Mouse (Mus musculus): ENCODE measurements around the gene Wdfy4. TPM values are rescaled to one million over a fixed set of nuclear protein-coding genes. Genes with fewer than 3 reads are reported as not detected.

Gene Wdfy4
- polyA plus RNA-seq, 1 experiment from 2014 or later = 0.18 TPM

DNA sequence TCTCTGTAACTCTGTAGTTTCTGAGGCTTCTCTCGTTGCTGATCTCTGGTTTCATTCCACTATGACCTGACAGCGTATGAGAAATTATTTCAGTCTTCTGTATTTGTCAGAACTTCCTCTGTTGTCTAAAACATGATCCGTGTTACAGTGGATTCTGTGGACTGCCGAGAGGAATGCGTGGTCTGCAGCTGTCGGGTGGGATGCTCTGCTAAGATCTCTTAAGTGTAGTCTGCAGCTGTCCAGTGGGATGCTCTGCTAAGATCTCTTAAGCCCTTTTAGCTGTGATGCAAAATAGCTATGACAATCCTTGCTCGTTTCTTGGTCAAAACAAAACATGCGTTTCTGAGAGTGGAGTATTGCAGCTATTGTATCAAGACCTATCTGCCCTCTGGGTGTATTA, 25.5 kb upstream of the Wdfy4 start:
- 79% methylated on average over 8 of the region's 8 CpGs for whole genome bisulfite sequencing
- no peak for ATAC-seq (replicated peaks; ENCODE audit: low FRiP score)
- no peak overlapping the region for H3K4me3 ChIP-seq (replicated peaks)

DNA sequence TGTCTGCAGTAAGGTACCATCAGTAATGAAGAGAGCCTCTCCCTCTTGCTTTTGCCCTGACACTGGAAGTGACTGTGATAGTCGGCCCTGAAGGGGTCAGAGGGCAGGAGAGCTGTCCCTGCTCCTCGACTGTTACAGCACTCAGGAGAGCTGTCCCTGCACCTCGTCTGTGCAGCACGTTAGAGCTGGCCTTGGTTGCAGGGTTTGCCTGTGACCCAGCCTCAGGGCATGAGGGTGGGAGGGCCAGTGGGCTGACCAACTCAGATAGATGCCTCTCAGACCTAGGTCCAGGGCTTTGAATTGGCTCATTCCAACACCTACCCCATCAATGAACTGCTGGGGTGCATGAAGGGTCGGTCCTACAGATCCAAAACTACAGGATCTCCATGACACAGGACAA, 23.0 kb upstream of the Wdfy4 start:
- Histone ChIP-seq H3K4me2 (no peak overlapping the region), H3K4me3 (replicated peaks) (no peak overlapping the region), H3K27ac (no peak overlapping the region), H3K27me3 (peaks cover 7% of the 10 kb centered on the region; the same call in 1 of the 2 replicates), H3K9ac (no peak overlapping the region), H3K36me3 (no peaks in the 10 kb centered on the region), H3K9me3 (replicated peaks) (no peaks in the 10 kb centered on the region), H3K4me1 (no peaks in the 10 kb centered on the region)
- no peak for ATAC-seq (replicated peaks; ENCODE audit: low FRiP score)
- 22% methylated on average over 5 of the region's 5 CpGs for WGBS

More for the DNA sequence above, 25.5 kb upstream of the Wdfy4 start:
- no peaks in the 10 kb centered on the region for H3K36me3 ChIP-seq
- H3K27me3 ChIP-seq = peaks cover 24% of the 10 kb centered on the region
- peaks cover 6% of the 10 kb centered on the region; the same call in 1 of the 2 replicates for H3K4me1 ChIP-seq
- H3K27ac ChIP-seq = no peak overlapping the region
- no peaks in the 10 kb centered on the region for H3K9me3 ChIP-seq (replicated peaks)
- no peak overlapping the region for H3K4me2 ChIP-seq
- H3K9ac ChIP-seq = no peak overlapping the region

GRCm38 (mm10) chr14:33207011-33207410, 21.7 kb upstream of the Wdfy4 start:
- Histone ChIP-seq H3K27ac (no peak overlapping the region), H3K4me2 (no peak overlapping the region), H3K9me3 (replicated peaks) (no peaks in the 10 kb centered on the region), H3K4me1 (no peaks in the 10 kb centered on the region), H3K4me3 (replicated peaks) (no peak overlapping the region), H3K36me3 (no peaks in the 10 kb centered on the region), H3K9ac (no peak overlapping the region), H3K27me3 (no peaks in the 10 kb centered on the region; the same call in 1 of the 2 replicates)
- no peak for ATAC-seq (replicated peaks; ENCODE audit: low FRiP score)
- WGBS = 13% methylated on average over 2 of the region's 2 CpGs

DNA sequence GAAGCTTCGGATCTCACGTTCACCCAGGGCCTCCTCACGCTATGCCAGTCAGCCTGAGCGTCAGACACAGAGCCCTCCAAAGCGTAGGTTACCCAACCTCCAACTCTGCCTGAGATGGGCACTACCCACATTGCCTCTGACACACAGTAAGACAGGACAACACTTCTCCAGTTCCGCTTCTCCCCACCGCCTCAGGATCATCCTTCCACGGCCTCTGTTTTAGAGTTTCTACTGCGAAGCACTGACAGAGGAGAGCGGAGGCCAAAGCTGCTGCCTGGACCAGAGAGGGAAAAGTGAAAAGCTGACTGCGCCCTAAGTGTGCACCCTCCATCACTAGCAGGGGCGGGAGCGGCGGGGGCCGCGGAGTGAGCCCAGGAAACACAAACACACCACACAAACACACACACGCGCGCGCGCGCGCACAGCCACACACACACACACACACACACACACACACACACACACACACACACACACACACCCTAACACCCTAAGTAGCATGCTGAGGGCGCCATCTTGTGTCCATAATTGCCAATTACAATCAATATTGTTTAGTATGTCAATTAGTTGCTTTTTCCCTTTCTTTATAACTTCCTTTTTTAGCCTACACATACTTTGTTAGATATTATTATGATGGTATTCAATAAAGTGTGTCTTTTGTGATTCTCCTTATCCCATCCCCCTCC, 20.1 kb upstream of the Wdfy4 start:
- H3K36me3 ChIP-seq = no peaks in the 10 kb centered on the region
- H3K9me3 ChIP-seq (replicated peaks) = no peaks in the 10 kb centered on the region
- H3K4me3 ChIP-seq (replicated peaks) = peak overlapping the region; percentile 18; the same call in 1 of the 2 replicates
- no peak for ATAC-seq (replicated peaks; ENCODE audit: low FRiP score)
- H3K9ac ChIP-seq = no peak overlapping the region
- H3K4me1 ChIP-seq = no peaks in the 10 kb centered on the region
- no peaks in the 10 kb centered on the region; the same call in 1 of the 2 replicates for H3K27me3 ChIP-seq
- H3K4me2 ChIP-seq = peak overlapping the region; percentile 53
- H3K27ac ChIP-seq = no peak overlapping the region
- WGBS = 31% methylated on average over 24 of the region's 24 CpGs

DNA sequence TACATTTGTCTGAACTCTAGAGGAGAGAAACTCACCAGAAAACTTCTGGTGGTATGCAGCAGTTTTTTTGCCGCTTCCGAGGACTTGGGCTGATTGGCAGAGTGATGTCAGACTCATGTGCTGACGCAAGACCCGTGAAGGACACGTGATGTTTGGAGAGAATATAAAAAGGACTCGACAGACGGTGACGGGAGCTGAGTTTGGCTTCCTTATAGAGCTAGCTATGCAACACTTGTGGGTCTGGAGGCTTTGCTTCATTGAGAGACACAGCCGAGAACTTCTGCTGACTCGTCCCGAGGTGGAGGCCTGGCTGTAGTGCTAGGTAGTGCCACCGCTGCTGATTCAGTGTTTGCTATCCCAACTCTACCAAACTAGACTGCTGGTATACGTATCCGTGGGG, 18.5 kb upstream of the Wdfy4 start:
- no peaks in the 10 kb centered on the region for H3K36me3 ChIP-seq
- H3K9me3 ChIP-seq (replicated peaks) = no peaks in the 10 kb centered on the region
- H3K27me3 ChIP-seq = no peaks in the 10 kb centered on the region; the same call in 1 of the 2 replicates
- H3K4me3 ChIP-seq (replicated peaks) = no peak overlapping the region
- H3K9ac ChIP-seq = no peak overlapping the region
- H3K4me2 ChIP-seq = no peak overlapping the region
- no peak overlapping the region for H3K27ac ChIP-seq
- ATAC-seq (replicated peaks; ENCODE audit: low FRiP score) = no peak
- H3K4me1 ChIP-seq = no peaks in the 10 kb centered on the region
- WGBS = 88% methylated on average over 14 of the region's 14 CpGs

- Histone ChIP-seq H3K27ac (no peak overlapping the region), H3K9ac (no peak overlapping the region), H3K27me3 (no peaks in the 10 kb centered on the region; the same call in 1 of the 2 replicates), H3K4me1 (no peaks in the 10 kb centered on the region), H3K4me3 (replicated peaks) (no peak overlapping the region), H3K4me2 (no peak overlapping the region), H3K36me3 (no peaks in the 10 kb centered on the region), H3K9me3 (replicated peaks) (no peaks in the 10 kb centered on the region)
- WGBS = 64% methylated on average over 6 of the region's 6 CpGs
- no peak for ATAC-seq (replicated peaks; ENCODE audit: low FRiP score)
These were observed 17.6 kb upstream of the Wdfy4 start for GRCm38 (mm10) chr14:33202885-33203284.

GRCm38 (mm10) chr14:33202161-33202560, 16.9 kb upstream of the Wdfy4 start:
- WGBS = 68% methylated on average over 4 of the region's 4 CpGs
- no peak overlapping the region for H3K4me2 ChIP-seq
- no peaks in the 10 kb centered on the region; the same call in 1 of the 2 replicates for H3K27me3 ChIP-seq
- no peak for ATAC-seq (replicated peaks; ENCODE audit: low FRiP score)
- H3K4me3 ChIP-seq (replicated peaks) = no peak overlapping the region
- no peaks in the 10 kb centered on the region for H3K9me3 ChIP-seq (replicated peaks)
- no peaks in the 10 kb centered on the region for H3K4me1 ChIP-seq
- no peak overlapping the region for H3K9ac ChIP-seq
- H3K27ac ChIP-seq = no peak overlapping the region
- no peaks in the 10 kb centered on the region for H3K36me3 ChIP-seq

- Histone ChIP-seq H3K27ac (no peak overlapping the region), H3K27me3 (no peaks in the 10 kb centered on the region), H3K36me3 (no peaks in the 10 kb centered on the region), H3K4me3 (replicated peaks) (no peak overlapping the region), H3K9ac (no peak overlapping the region), H3K4me2 (no peak overlapping the region), H3K4me1 (no peaks in the 10 kb centered on the region), H3K9me3 (replicated peaks) (no peaks in the 10 kb centered on the region)
- ATAC-seq (replicated peaks; ENCODE audit: low FRiP score) = no peak
- WGBS = 74% methylated on average over 3 of the region's 3 CpGs
These were observed 8.9 kb upstream of the Wdfy4 start for GRCm38 (mm10) chr14:33194241-33194640.

- no peaks in the 10 kb centered on the region for H3K27me3 ChIP-seq
- H3K9me3 ChIP-seq (replicated peaks) = no peaks in the 10 kb centered on the region
- no peaks in the 10 kb centered on the region for H3K4me1 ChIP-seq
- no peak for ATAC-seq (replicated peaks; ENCODE audit: low FRiP score)
- H3K4me2 ChIP-seq = no peak overlapping the region
- no peak overlapping the region for H3K27ac ChIP-seq
- no peak overlapping the region for H3K4me3 ChIP-seq (replicated peaks)
- H3K36me3 ChIP-seq = no peaks in the 10 kb centered on the region
- H3K9ac ChIP-seq = no peak overlapping the region
These were observed 8.5 kb upstream of the Wdfy4 start for GRCm38 (mm10) chr14:33193762-33194161.

DNA sequence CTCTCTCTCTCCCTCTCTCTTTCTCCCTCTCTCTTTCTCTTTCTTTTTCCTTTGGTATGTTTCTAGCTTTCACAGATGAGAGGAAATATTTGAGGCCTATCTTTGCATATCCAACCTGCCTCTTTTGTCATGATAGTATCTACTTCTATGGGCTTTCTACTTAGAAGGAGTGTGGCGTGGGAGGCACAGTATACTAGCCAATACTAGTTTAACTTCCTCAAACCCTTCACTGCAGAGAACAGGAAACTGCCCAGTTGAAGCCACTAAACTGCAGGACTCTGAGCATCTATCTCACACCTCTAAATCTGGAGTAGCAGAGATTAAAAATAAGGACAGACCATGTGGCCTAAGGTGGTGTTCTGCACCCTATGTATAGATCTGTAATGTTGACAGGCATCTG, 5.3 kb upstream of the Wdfy4 start:
- ATAC-seq (replicated peaks; ENCODE audit: low FRiP score) = no peak
- no peaks in the 10 kb centered on the region for H3K4me1 ChIP-seq
- H3K36me3 ChIP-seq = no peaks in the 10 kb centered on the region
- H3K9me3 ChIP-seq (replicated peaks) = no peaks in the 10 kb centered on the region
- no peaks in the 10 kb centered on the region for H3K27me3 ChIP-seq
- H3K4me2 ChIP-seq = no peak overlapping the region
- H3K9ac ChIP-seq = no peak overlapping the region
- 70% methylated on average over 1 of the region's 1 CpGs for WGBS
- no peak overlapping the region for H3K4me3 ChIP-seq (replicated peaks)
- H3K27ac ChIP-seq = no peak overlapping the region

DNA sequence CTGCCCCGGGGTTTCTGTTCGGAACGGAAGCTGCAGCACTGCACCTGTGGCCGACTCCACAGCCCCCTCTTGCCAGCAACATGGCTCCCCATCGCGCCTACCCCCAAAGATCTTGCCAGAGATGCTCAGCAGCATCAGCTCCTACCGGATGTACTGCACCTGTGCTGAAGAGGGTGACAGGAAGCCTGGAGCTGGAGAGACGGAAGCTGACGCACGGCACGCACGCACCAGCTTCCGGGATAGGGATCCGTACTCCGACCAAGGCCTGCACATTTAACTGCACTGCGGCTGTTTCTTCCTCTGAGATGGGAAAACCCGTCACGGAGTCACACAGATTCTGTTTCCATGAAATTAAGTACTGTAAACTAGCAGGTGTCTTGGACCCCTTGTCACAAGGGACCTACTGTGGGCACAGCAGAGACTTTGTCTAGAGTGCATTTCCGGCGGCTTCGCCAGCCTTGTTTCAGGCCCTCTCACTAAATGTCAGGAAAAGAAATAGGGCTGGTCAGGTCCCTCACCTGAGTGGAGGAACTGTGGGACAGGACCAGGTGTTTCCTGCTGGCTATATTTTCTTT, 4.6 kb upstream of the Wdfy4 start:
- Histone ChIP-seq H3K27ac (no peak overlapping the region), H3K4me3 (replicated peaks) (no peak overlapping the region), H3K4me1 (no peaks in the 10 kb centered on the region), H3K4me2 (no peak overlapping the region), H3K9ac (no peak overlapping the region), H3K9me3 (replicated peaks) (no peaks in the 10 kb centered on the region), H3K36me3 (no peaks in the 10 kb centered on the region), H3K27me3 (no peaks in the 10 kb centered on the region)
- WGBS = 92% methylated on average over 21 of the region's 21 CpGs
- no peak for ATAC-seq (replicated peaks; ENCODE audit: low FRiP score)

- 57% methylated on average over 10 of the region's 10 CpGs for WGBS
- no peaks in the 10 kb centered on the region for H3K9me3 ChIP-seq (replicated peaks)
- no peaks in the 10 kb centered on the region for H3K36me3 ChIP-seq
- ATAC-seq (replicated peaks; ENCODE audit: low FRiP score) = no peak
- H3K27ac ChIP-seq = no peak overlapping the region
- H3K4me1 ChIP-seq = no peaks in the 10 kb centered on the region
- H3K9ac ChIP-seq = no peak overlapping the region
- no peak overlapping the region for H3K4me2 ChIP-seq
- H3K27me3 ChIP-seq = no peaks in the 10 kb centered on the region
- H3K4me3 ChIP-seq (replicated peaks) = no peak overlapping the region
These were observed 3.9 kb upstream of the Wdfy4 start for GRCm38 (mm10) chr14:33189230-33189629.

DNA sequence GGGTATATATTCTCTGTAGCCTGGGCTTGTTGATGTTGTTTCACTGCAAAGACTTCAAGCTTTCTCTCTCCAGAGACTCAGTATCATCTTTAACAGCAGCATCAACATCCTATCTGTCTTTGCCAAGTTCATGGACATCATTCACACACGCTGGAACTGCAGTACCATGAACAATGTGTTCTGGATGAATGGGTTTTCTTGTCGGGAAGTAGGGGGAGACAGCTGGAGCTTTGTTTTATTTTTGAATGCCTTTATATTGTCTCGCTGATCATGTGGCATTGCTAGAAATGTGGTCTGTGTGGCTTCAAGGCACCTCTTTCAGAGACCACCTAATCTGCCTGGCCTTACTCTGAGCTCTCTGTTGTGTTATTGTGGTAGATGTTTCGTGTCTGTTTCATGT, 1.9 kb upstream of the Wdfy4 start:
- Histone ChIP-seq H3K9me3 (replicated peaks) (no peaks in the 10 kb centered on the region), H3K27ac (no peak overlapping the region), H3K9ac (no peak overlapping the region), H3K36me3 (no peaks in the 10 kb centered on the region), H3K4me2 (no peak overlapping the region), H3K4me3 (replicated peaks) (no peak overlapping the region), H3K27me3 (no peaks in the 10 kb centered on the region), H3K4me1 (no peaks in the 10 kb centered on the region)
- ATAC-seq (replicated peaks; ENCODE audit: low FRiP score) = no peak
- WGBS = 50% methylated on average over 4 of the region's 4 CpGs

All from kidney, embryonic 15.5 days (tissue).